Mouse (Mus musculus): ENCODE data around the gene Fgfr2.

The Fgfr2 gene

DNA sequence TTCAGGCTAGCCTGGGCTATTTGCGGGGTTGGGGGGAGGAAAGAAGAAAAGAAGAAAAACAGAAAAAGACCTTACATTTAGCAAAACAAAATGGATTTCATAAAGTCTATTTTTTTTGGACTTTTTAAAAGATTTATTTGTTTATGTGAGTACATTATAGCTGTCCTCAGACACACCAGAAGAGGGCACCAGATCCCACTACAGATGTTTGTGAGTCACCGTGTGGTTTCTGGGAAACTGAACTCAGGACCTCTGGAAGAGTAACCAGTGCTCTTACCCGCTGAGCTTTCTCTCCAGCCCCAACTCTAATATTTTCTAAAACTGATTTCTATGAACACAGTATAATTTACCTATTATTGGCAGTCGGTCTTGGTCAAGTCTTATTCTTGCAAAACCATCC is 2588.0 kb downstream of the Fgfr2 start:
- in situ Hi-C loops (cut with MboI, MseI), result loop anchor here (25.0 kb wide), 1 partner anchor 827 kb away; the partner anchor contains the start of genes 2310057M21Rik (in 2 of the 2) and Pstk (in 2 of the 2)

DNA sequence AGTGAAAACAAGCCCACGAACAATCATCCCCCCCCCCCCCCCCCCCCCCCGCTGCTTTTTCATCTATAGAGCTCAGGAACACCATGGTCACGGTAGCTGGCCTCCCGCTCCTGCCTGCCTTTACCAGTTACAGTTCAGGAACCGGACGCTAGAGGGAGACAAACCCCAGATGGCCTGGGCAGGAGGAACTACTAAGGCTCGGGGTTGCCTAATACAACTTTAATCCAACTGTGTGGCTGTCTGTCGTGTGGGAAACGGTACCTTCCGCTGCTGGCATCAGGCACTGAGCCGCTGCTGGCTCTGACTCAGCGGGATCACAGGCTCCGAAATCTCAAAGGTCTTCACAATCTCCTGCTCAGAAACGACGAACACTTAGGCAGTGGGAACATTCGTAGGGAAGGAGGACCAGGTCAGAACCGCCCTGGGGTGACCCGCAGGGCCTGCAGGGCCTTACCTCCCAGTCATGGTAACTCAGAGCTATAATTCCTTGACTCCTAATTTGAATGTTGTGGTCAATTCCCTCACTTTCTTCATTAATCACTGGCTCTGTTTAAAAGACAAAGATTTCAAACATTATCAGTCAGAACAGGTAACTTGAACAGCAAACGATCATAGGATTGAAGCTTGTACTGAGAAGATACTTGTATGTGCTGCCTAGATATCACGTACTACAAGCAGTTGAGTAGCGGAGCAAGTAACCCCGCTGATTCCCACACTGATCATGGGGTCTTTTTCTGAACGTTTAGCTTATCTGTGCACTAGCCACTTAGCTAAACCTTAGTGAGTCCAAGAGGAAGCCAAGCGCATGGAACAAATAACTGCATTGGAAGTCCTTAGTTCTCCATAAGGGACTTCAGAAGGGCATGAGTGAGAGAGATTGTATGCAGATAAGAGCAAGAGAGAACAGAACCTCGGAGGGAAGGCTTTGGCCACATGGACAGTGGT is 2589.6 kb downstream of the Fgfr2 start:
- in situ Hi-C loops (cut with MboI, MseI), result loop anchor here (25.0 kb wide), 1 partner anchor 829 kb away; the partner anchor contains the start of genes 2310057M21Rik (in 2 of the 2) and Pstk (in 2 of the 2)

GRCm38 (mm10) chr7:130531138-130531537 is 2592.0 kb downstream of the Fgfr2 start:
- in situ Hi-C loops (cut with MboI, MseI), result loop anchor here (25.0 kb wide), 1 partner anchor 831 kb away; the partner anchor contains the start of genes 2310057M21Rik (in 2 of the 2) and Pstk (in 2 of the 2)

GRCm38 (mm10) chr7:130527306-130527705 is 2595.8 kb downstream of the Fgfr2 start:
- in situ Hi-C loops (cut with MboI, MseI), result loop anchor here (25.0 kb wide), 1 partner anchor 835 kb away; the partner anchor contains the start of genes 2310057M21Rik (in 2 of the 2) and Pstk (in 2 of the 2)

DNA sequence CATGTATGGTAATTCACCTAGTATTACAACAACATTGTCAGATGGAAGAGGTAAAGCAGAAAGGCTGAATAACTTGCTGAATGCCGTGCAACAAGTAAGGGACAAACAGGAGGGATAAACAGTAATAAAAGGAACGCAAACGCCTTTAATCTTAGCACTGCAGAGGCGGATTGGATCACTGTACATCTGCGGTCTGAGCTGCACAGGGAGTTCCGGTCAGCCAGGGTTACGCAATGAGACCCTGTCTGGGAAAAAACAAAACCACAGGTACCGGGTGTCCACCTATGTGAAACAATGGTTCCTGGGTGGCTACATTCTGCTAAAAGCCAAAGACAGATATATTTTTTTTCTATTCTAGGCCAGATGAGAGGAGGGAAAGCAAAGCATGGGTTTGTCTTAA is 2599.7 kb downstream of the Fgfr2 start:
- in situ Hi-C loops (cut with MboI, MseI), result loop anchor here in 1 of 2 experiments (25.0 kb wide), 1 partner anchor 1761 kb away; no protein-coding TSS in a partner anchor

GRCm38 (mm10) chr7:130520812-130521422 is 2602.2 kb downstream of the Fgfr2 start:
- in situ Hi-C loops (cut with MboI, MseI), result loop anchor here in 1 of 2 experiments (25.0 kb wide), 1 partner anchor 1759 kb away; no protein-coding TSS in a partner anchor

- in situ Hi-C loops (cut with MboI, MseI), result loop anchor here in 1 of 2 experiments (25.0 kb wide), 1 partner anchor 1758 kb away; no protein-coding TSS in a partner anchor
These were observed 2603.1 kb downstream of the Fgfr2 start, which contains the start of gene Ate1 for GRCm38 (mm10) chr7:130520049-130520425. Gene Ate1 (minus strand): TSS chr7:130520369.

GRCm38 (mm10) chr7:130519096-130520048 is 2603.8 kb downstream of the Fgfr2 start:
- in situ Hi-C loops (cut with MboI, MseI), result loop anchor here (10.0 to 25.0 kb wide), 3 partner anchors 375 to 1775 kb away; partner anchors contain the start of genes Mcmbp (in 1 of the 2) and Sec23ip (in 1 of the 2)

DNA sequence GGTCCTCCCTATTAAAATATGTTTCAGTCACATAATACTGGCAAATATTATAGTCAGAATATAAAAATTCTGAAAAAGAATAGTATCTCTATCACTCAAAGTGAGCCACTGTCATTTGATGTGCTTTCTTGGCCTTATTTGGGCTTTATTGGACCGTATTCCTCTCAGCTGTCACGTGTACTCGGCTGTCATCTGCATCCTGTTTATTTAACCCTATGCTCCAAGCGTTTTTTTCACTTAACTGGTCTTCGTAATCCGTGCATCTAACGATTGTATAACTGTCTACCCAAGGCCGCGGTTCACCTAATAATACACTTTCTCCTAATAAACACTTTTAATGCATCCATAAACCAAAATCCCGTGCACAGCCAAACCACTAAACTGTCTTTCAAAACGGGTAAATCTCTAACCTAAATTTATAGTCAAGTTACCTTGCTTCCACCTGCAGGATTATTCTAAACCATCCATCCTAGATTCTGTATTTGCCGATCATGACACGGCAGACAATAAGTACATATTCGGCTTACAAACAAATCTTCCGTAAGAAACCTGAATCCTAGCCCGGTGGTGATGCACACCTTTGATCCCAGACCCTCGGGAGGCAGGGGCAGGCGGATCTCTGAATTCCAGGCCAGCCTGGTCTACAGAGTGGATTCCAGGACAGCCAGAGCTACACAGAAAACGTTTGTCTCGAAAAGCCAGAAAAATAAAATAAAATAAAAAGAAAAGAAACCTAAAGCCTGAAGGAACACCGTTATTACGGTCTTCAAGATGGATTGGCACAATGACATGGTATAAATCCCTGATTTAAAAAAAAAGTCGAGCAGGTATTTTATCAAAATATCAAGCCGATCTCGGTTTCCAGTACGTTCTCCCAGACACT is 2604.7 kb downstream of the Fgfr2 start:
- in situ Hi-C loops (cut with MboI, MseI), result loop anchor here (10.0 to 25.0 kb wide), 3 partner anchors 376 to 1774 kb away; partner anchors contain the start of genes Mcmbp (in 1 of the 2) and Sec23ip (in 1 of the 2)

GRCm38 (mm10) chr7:130510243-130510642 is 2612.9 kb downstream of the Fgfr2 start:
- in situ Hi-C loops (cut with MboI, MseI), result loop anchor here (10.0 to 25.0 kb wide), 3 partner anchors 385 to 1765 kb away; partner anchors contain the start of genes Mcmbp (in 1 of the 2) and Sec23ip (in 1 of the 2)

- in situ Hi-C loops (cut with MboI, MseI), result loop anchor here in 1 of 2 experiments (25.0 kb wide), 1 partner anchor 1741 kb away; no protein-coding TSS in a partner anchor
These were observed 2620.1 kb downstream of the Fgfr2 start for GRCm38 (mm10) chr7:130503006-130503405.

- in situ Hi-C loops (cut with MboI, MseI), result loop anchor here in 1 of 2 experiments (25.0 kb wide), 1 partner anchor 1739 kb away; no protein-coding TSS in a partner anchor
These were observed 2621.7 kb downstream of the Fgfr2 start for GRCm38 (mm10) chr7:130501499-130501898.

GRCm38 (mm10) chr7:130493346-130493745 is 2629.8 kb downstream of the Fgfr2 start:
- in situ Hi-C loops (cut with MboI, MseI), result no loop called here

DNA sequence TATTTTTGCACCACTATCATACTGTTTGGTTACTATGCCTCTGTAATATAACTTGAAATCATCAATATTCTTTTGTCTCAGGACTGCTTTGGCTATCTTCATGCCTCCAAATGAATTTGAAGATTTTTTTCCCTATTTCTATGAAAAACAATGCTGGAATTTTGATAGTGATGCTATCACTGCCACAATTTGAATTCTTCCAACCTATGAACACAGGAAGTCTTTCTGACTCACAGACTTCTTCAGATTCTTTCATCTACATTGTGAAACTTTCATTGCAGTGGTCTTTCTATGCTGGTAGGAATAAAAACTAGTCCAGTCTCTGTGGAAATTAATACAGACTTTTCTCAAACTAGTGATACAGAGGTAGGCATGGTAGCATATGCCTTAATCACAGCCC is 2631.1 kb downstream of the Fgfr2 start:
- in situ Hi-C loops (cut with MboI, MseI), result no loop called here

DNA sequence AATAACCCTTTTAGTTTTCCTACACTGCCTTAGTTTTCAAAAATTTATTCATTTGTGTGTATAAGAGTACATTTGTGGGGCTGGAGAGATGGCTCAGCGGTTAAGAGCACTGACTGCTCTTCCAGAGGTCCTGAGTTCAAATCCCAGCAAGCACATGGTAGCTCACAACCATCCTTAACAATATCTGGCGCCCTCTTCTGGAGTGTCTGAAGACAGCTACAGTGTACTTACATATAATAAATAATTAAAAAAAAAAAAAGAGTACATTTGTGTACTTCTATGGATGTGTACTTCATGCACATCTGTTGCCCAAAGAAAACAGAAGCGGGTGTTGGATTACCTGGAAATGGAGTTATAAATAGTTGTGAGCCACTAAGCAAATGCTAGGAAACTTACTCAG is 2644.1 kb downstream of the Fgfr2 start:
- in situ Hi-C loops (cut with MboI, MseI), result loop anchor here (5.0 to 10.0 kb wide), 2 partner anchors 204 to 207 kb away; no protein-coding TSS in a partner anchor

- in situ Hi-C loops (cut with MboI, MseI), result loop anchor here (5.0 to 10.0 kb wide), 2 partner anchors 201 to 204 kb away; no protein-coding TSS in a partner anchor
These were observed 2647.2 kb downstream of the Fgfr2 start for GRCm38 (mm10) chr7:130475970-130476369.

DNA sequence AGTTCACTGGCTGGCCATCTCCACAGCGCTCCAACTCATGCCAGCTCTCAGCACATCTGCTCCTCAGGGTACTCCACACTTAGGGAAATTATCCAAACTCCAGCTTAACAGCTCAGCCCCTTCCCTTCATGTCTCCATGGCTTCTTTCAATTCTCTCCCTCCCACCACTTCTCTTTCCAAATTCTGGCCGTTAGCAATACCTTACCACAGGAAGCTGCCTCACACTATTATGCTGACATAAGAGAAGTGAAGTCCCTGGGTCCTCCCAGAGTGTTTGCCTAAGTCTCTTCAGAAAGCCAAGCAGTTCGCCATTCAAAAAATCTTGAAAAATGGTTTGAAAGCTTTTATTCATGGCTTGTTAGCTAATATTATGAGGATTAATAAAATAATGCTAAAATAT is 2649.3 kb downstream of the Fgfr2 start:
- in situ Hi-C loops (cut with MboI, MseI), result loop anchor here in 1 of 2 experiments (10.0 to 25.0 kb wide), 2 partner anchors 199 to 812 kb away; no protein-coding TSS in a partner anchor

DNA sequence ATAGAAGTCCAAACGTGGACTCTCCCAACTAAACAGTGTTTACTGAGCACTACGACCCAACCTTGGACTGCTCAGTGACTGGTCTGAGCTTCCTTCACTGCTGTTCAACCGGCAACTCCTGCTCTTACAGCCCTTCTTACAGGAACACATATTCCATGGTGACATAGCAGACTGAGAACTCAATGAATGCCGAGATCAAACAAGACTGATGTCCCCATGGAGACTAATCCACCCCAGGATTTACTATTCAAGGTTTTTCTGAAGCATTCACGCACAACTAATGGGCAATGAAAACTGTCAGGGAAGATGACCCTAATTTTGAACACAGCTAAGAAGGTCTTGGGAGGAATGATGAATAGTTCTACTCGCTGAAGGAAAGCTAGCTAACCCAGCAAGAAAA is 2650.5 kb downstream of the Fgfr2 start:
- in situ Hi-C loops (cut with MboI, MseI), result loop anchor here in 1 of 2 experiments (10.0 to 25.0 kb wide), 2 partner anchors 198 to 810 kb away; no protein-coding TSS in a partner anchor

Data from T-helper 17 cell (primary cell).